Mouse (Mus musculus) C2C12 (cell line): ENCODE data around the gene Gpx5. TPM values are rescaled to one million over a fixed set of nuclear protein-coding genes. Genes with fewer than 3 reads are reported as not detected.

Source experiments
- H3K27me3 ChIP-seq: one replicate; pipeline ENCODE4 v1.6.1; 2011; ENCODE audit not compliant: control insufficient read depth, insufficient read depth, insufficient read length
- H3K36me3 ChIP-seq: one replicate; pipeline ENCODE4 v1.6.1; 2011; ENCODE audit not compliant: control insufficient read depth, insufficient read depth
- H3K4me3 ChIP-seq: one replicate; pipeline ENCODE4 v1.5.1; 2011; ENCODE audit warnings: mild to moderate bottlenecking, control low read depth; ENCODE audit not compliant: poor library complexity, insufficient read depth, severe bottlenecking
- H3K79me2 ChIP-seq: one replicate; pipeline ENCODE4 v1.6.1; 2011; ENCODE audit not compliant: control insufficient read depth, insufficient read depth
- H3K79me3 ChIP-seq: one replicate; pipeline ENCODE4 v1.6.1; 2011; ENCODE audit warnings: low read depth, control low read depth
- H3ac ChIP-seq: one replicate; pipeline ENCODE3; 2011; ENCODE audit warnings: low read depth; ENCODE audit not compliant: control insufficient read depth, insufficient read length
- CEBPB ChIP-seq: IDR thresholded peaks from one replicate; pipeline ENCODE4 v1.6.1; 2011; ENCODE audit warnings: low read depth, mild to moderate bottlenecking, control low read depth, moderate library complexity
- CTCF ChIP-seq: IDR thresholded peaks from one replicate; pipeline ENCODE4 v1.5.1; 2011; ENCODE audit not compliant: control insufficient read depth, insufficient read depth, insufficient read length
- FOSL1 ChIP-seq: IDR thresholded peaks from one replicate; pipeline ENCODE4 v1.8.0; 2011; ENCODE audit warnings: mild to moderate bottlenecking, low read length; ENCODE audit not compliant: poor library complexity, insufficient read depth, severe bottlenecking
- MAX ChIP-seq: IDR thresholded peaks from one replicate; pipeline ENCODE4 v1.6.1; 2011; ENCODE audit warnings: mild to moderate bottlenecking, control low read depth
- MYOD1 ChIP-seq: IDR thresholded peaks from one replicate; pipeline ENCODE4 v1.6.1; 2011; ENCODE audit warnings: low read depth; ENCODE audit not compliant: control insufficient read depth, insufficient read length
- MYOG ChIP-seq: IDR thresholded peaks from one replicate; pipeline ENCODE4 v1.6.1; 2011; ENCODE audit not compliant: control insufficient read depth, insufficient read length; ENCODE audit errors: extremely low read depth
- USF1 ChIP-seq: IDR thresholded peaks from one replicate; pipeline ENCODE4 v1.6.1; 2011; ENCODE audit warnings: low read depth, mild to moderate bottlenecking, control low read depth, moderate library complexity
- polyA plus RNA-seq: library from polyadenylated mRNA; unstranded; fragments of >200 nt; fragmentation: generic; extraction: Trizol; gene quantifications from one replicate; pipeline ENCODE4 v1.2.1, GENCODE M21; 2012; ENCODE audit warnings: missing spikeins

Gpx5 gene
- polyA plus RNA-seq, 1 experiment: not detected

- TF ChIP-seq MYOD1: no peak
- TF ChIP-seq MAX: no peak
- no peak for TF ChIP-seq FOSL1
- no peak for TF ChIP-seq CTCF
- TF ChIP-seq USF1: no peak
- TF ChIP-seq MYOG: no peak
- no peak for TF ChIP-seq CEBPB
- Histone ChIP-seq H3K4me3 (no peak overlapping the region), H3K79me3 (no peaks in the 10 kb centered on the region), H3K27me3 (no peaks in the 10 kb centered on the region), H3K79me2 (no peaks in the 10 kb centered on the region), H3K36me3 (no peaks in the 10 kb centered on the region), H3ac (no peak overlapping the region)
These were observed 12.0 kb upstream of the Gpx5 start for GRCm38 (mm10) chr13:21304483-21305066.

- Histone ChIP-seq H3K79me2 (no peaks in the 10 kb centered on the region), H3K27me3 (no peaks in the 10 kb centered on the region), H3K36me3 (no peaks in the 10 kb centered on the region), H3ac (no peak overlapping the region), H3K79me3 (no peaks in the 10 kb centered on the region), H3K4me3 (no peak overlapping the region)
- no peak for TF ChIP-seq CTCF
- no peak for TF ChIP-seq USF1
- no peak for TF ChIP-seq CEBPB
- no peak for TF ChIP-seq FOSL1
- no peak for TF ChIP-seq MYOG
These were observed 6.0 kb upstream of the Gpx5 start for GRCm38 (mm10) chr13:21298557-21298956.

GRCm38 (mm10) chr13:21279559-21279958, 13.0 kb downstream of the Gpx5 start:
- Histone ChIP-seq H3K79me2 (no peaks in the 10 kb centered on the region), H3ac (no peak overlapping the region), H3K27me3 (no peaks in the 10 kb centered on the region), H3K79me3 (no peaks in the 10 kb centered on the region), H3K4me3 (peak overlapping the region; percentile 37), H3K36me3 (no peaks in the 10 kb centered on the region)
- TF ChIP-seq USF1: peak; percentile 77
- no peak for TF ChIP-seq CEBPB

GRCm38 (mm10) chr13:21279076-21279475, 13.5 kb downstream of the Gpx5 start:
- Histone ChIP-seq H3K79me2 (no peaks in the 10 kb centered on the region), H3ac (peak overlapping the region; percentile 18), H3K4me3 (peak overlapping the region; percentile 37), H3K27me3 (no peaks in the 10 kb centered on the region), H3K36me3 (no peaks in the 10 kb centered on the region), H3K79me3 (no peaks in the 10 kb centered on the region)
- TF ChIP-seq USF1: no peak
- TF ChIP-seq FOSL1: no peak
- no peak for TF ChIP-seq MYOG
- TF ChIP-seq CTCF: no peak
- no peak for TF ChIP-seq MYOD1
- TF ChIP-seq MAX: no peak
- no peak for TF ChIP-seq CEBPB

GRCm38 (mm10) chr13:21276551-21276950, 16.0 kb downstream of the Gpx5 start:
- TF ChIP-seq CEBPB (no peak), MYOD1 (no peak), FOSL1 (no peak), CTCF (no peak), MAX (no peak), USF1 (no peak), MYOG (no peak)
- Histone ChIP-seq H3K79me2 (no peaks in the 10 kb centered on the region), H3ac (no peak overlapping the region), H3K27me3 (no peaks in the 10 kb centered on the region), H3K4me3 (peak overlapping the region; percentile 44), H3K79me3 (no peaks in the 10 kb centered on the region), H3K36me3 (no peaks in the 10 kb centered on the region)

- Histone ChIP-seq H3K36me3 (no peaks in the 10 kb centered on the region), H3K4me3 (peak overlapping the region; percentile 44), H3K79me3 (no peaks in the 10 kb centered on the region), H3ac (peak overlapping the region; percentile 23), H3K79me2 (no peaks in the 10 kb centered on the region), H3K27me3 (no peaks in the 10 kb centered on the region)
- peak; percentile 1 for TF ChIP-seq CEBPB
- TF ChIP-seq USF1: no peak
- no peak for TF ChIP-seq CTCF
These were observed 16.5 kb downstream of the Gpx5 start for GRCm38 (mm10) chr13:21275815-21276550.
